Comparison of ENCODE assay signal across 19 mouse cellular contexts in the genomic region with DNA sequence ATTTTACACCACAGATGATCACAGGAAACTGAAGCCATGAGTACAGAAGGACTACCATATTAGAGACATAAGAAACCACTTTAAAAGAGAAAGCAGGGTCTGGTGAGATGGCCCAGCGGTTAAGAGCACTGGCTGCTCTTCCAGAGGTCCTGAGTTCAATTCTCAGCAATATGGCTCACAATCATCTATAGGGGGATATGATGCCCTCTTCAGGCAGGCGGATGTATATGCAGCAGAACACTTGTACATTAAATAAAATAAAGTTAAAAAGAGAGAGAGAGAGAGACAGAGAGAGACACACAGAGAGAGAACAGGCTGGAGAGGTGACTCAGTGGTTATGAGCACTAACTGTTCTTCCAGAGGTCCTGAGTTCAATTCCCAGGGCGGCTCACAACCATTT.
DNase-seq lines count a peak whose midpoint lies in the region; ATAC-seq and TF ChIP-seq lines count a peak whose summit lies in the region.
"Had no signal": no experiment of that assay in that cellular context is flagged by ENCODE, and none has a peak within 500 bp of the region (broad histone marks: within the 10 kb centered on the region; RNA-seq: fewer than 3 reads in every experiment).

No protein-coding gene starts in this region.

- H3K36me3 ChIP-seq in heart, adult 2 months (ENCODE audit: control insufficient read depth, insufficient read depth, low read length): no peaks in the 10 kb centered on the region
- H3K36me3 ChIP-seq in heart, embryonic 10.5 days: no peaks in the 10 kb centered on the region
- H3K36me3 ChIP-seq in liver, embryonic 14.5 days (replicated peaks; ENCODE audit: control insufficient read depth, insufficient read depth, low read depth): no peaks in the 10 kb centered on the region
- no peaks in the 10 kb centered on the region for H3K36me3 ChIP-seq in liver, embryonic 12.5 days
- H3K36me3 ChIP-seq in thymus, adult 2 months (ENCODE audit: control insufficient read depth, insufficient read depth, low read length): no peaks in the 10 kb centered on the region
- H3K36me3 ChIP-seq in stomach, postnatal 0 days (ENCODE audit: control insufficient read depth, insufficient read depth, low read length): no peaks in the 10 kb centered on the region
- H3K36me3 ChIP-seq in kidney, adult 2 months (ENCODE audit: control insufficient read depth, insufficient read depth, low read length): no peaks in the 10 kb centered on the region
- H3K36me3 ChIP-seq: embryonic facial prominence, embryonic 15.5 days; midbrain, embryonic 12.5 days; stomach, embryonic 15.5 days had no signal

- no peak overlapping the region for H3K27ac ChIP-seq in heart, adult 2 months
- no peak overlapping the region for H3K27ac ChIP-seq in heart, embryonic 10.5 days
- no peak overlapping the region for H3K27ac ChIP-seq in liver, embryonic 14.5 days
- H3K27ac ChIP-seq in liver, embryonic 12.5 days: no peak overlapping the region
- H3K27ac ChIP-seq in thymus, adult 2 months (ENCODE audit: control insufficient read depth, insufficient read depth, low read length): no peak overlapping the region
- H3K27ac ChIP-seq in stomach, postnatal 0 days (replicated peaks): no peak overlapping the region
- no peak overlapping the region for H3K27ac ChIP-seq in kidney, adult 2 months (ENCODE audit: insufficient read depth, low read depth, low read length)
- H3K27ac ChIP-seq: embryonic facial prominence, embryonic 15.5 days; midbrain, embryonic 12.5 days; neural tube, embryonic 13.5 days; stomach, embryonic 15.5 days had no signal

- TF ChIP-seq CTCF in heart, adult 2 months (IDR thresholded peaks at IDR 0.05): peak; percentile 64
- TF ChIP-seq CTCF in liver, embryonic 14.5 days (IDR thresholded peaks at IDR 0.05; ENCODE audit: low read depth): peak; percentile 52
- TF ChIP-seq CTCF in thymus, adult 2 months (IDR thresholded peaks at IDR 0.05; ENCODE audit: borderline replicate concordance, control insufficient read depth, extremely low read depth, insufficient read depth, low read length, poor library complexity): no peak
- peak; percentile 45 for TF ChIP-seq CTCF in stomach, postnatal 0 days (IDR thresholded peaks at IDR 0.05; ENCODE audit: low read depth)
- TF ChIP-seq CTCF in kidney, adult 2 months (conservative IDR thresholded peaks at IDR 0.05; ENCODE audit: insufficient read depth, insufficient read length, low read depth, low read length): no peak

- WGBS in heart, adult 2 months: 74% methylated on average over 3 of the region's 3 CpGs
- 66% methylated on average over 3 of the region's 3 CpGs for WGBS in heart, embryonic 10.5 days
- 58% methylated on average over 3 of the region's 3 CpGs for WGBS in liver, embryonic 14.5 days (ENCODE audit: insufficient replicate concordance)
- WGBS in liver, embryonic 12.5 days (ENCODE audit: insufficient replicate concordance): 49% methylated on average over 3 of the region's 3 CpGs
- 82% methylated on average over 3 of the region's 3 CpGs for WGBS in thymus, adult 2 months
- WGBS in stomach, postnatal 0 days: 70% methylated on average over 3 of the region's 3 CpGs
- 86% methylated on average over 3 of the region's 3 CpGs for WGBS in kidney, adult 2 months

- no peaks in the 10 kb centered on the region for H3K4me1 ChIP-seq in heart, adult 2 months (ENCODE audit: control insufficient read depth, insufficient read depth, low read length)
- peaks cover 25% of the 10 kb centered on the region for H3K4me1 ChIP-seq in heart, embryonic 10.5 days
- H3K4me1 ChIP-seq in liver, embryonic 14.5 days (replicated peaks; ENCODE audit: control insufficient read depth in 2 of 2, insufficient read depth in 2 of 2, low read length in 1 of 2): peaks cover 4 to 9% of the 10 kb centered on the region in 2 experiments; a peak in 3 of 4 replicates
- H3K4me1 ChIP-seq in liver, embryonic 12.5 days: peaks cover 20% of the 10 kb centered on the region
- peaks cover 19% of the 10 kb centered on the region for H3K4me1 ChIP-seq in thymus, adult 2 months (replicated peaks; ENCODE audit: control insufficient read depth, insufficient read depth, low read length)
- no peaks in the 10 kb centered on the region for H3K4me1 ChIP-seq in stomach, postnatal 0 days (replicated peaks; ENCODE audit: control insufficient read depth, insufficient read depth)
- H3K4me1 ChIP-seq in kidney, adult 2 months (ENCODE audit: control insufficient read depth, insufficient read depth, low read length): no peaks in the 10 kb centered on the region

- H3K4me2 ChIP-seq in liver, embryonic 14.5 days (ENCODE audit: low read depth): no peak overlapping the region
- H3K4me2 ChIP-seq in liver, embryonic 12.5 days: no peak overlapping the region
- H3K4me2 ChIP-seq in stomach, postnatal 0 days (replicated peaks; ENCODE audit: low read depth): no peak overlapping the region
- H3K4me2 ChIP-seq: embryonic facial prominence, embryonic 15.5 days; midbrain, embryonic 12.5 days; neural tube, embryonic 13.5 days; stomach, embryonic 15.5 days had no signal

- no peak for DNase-seq in heart, adult 2 months
- no peak for DNase-seq in heart, embryonic 10.5 days (ENCODE audit: low spot score)
- no peak for DNase-seq in liver, embryonic 14.5 days (ENCODE audit: low read depth in 3 of 3, low spot score in 3 of 3)
- peak; percentile 17 for DNase-seq in thymus, adult 2 months
- no peak for DNase-seq in thymus, postnatal 4 days
- no peak for DNase-seq in stomach, postnatal 0 days (ENCODE audit: low spot score)
- DNase-seq in kidney, adult 2 months: no peak
- DNase-seq: adrenal gland, postnatal 25 days; cerebellum, adult 11 months; cerebellum, postnatal 36 days; heart, adult 11 months; lung, adult 18-20 months; spleen, adult 18-20 months; thymus, postnatal 14 days had no signal

- no peak for TF ChIP-seq EP300 in heart, adult 2 months (IDR thresholded peaks at IDR 0.05; ENCODE audit: insufficient read depth, low read depth, low read length)
- TF ChIP-seq EP300 in liver, embryonic 14.5 days (IDR thresholded peaks at IDR 0.05; ENCODE audit: low read depth): no peak
- no peak for TF ChIP-seq EP300 in stomach, postnatal 0 days (optimal IDR thresholded peaks at IDR 0.05)

- H3K4me3 ChIP-seq in heart, adult 2 months: no peak overlapping the region
- H3K4me3 ChIP-seq in heart, embryonic 10.5 days: no peak overlapping the region
- H3K4me3 ChIP-seq in liver, embryonic 14.5 days (ENCODE audit: insufficient read depth in 1 of 2, low read depth in 2 of 2, low read length in 2 of 2): no peak overlapping the region
- no peak overlapping the region for H3K4me3 ChIP-seq in liver, embryonic 12.5 days
- no peak overlapping the region for H3K4me3 ChIP-seq in thymus, adult 2 months (ENCODE audit: control insufficient read depth, insufficient read depth, low read length)
- no peak overlapping the region for H3K4me3 ChIP-seq in stomach, postnatal 0 days (ENCODE audit: low read depth, low read length)
- H3K4me3 ChIP-seq in kidney, adult 2 months (ENCODE audit: insufficient read depth, low read depth, low read length): no peak overlapping the region
- H3K4me3 ChIP-seq: embryonic facial prominence, embryonic 15.5 days; midbrain, embryonic 12.5 days; neural tube, embryonic 13.5 days; stomach, embryonic 15.5 days had no signal

- intact Hi-C loops in heart, adult 2 months (cut with DNase I): no loop called here

- no peaks in the 10 kb centered on the region for H3K9me3 ChIP-seq in heart, embryonic 10.5 days
- no peaks in the 10 kb centered on the region for H3K9me3 ChIP-seq in liver, embryonic 14.5 days (ENCODE audit: control insufficient read depth, low read length)
- H3K9me3 ChIP-seq in liver, embryonic 12.5 days (replicated peaks): no peaks in the 10 kb centered on the region
- no peaks in the 10 kb centered on the region for H3K9me3 ChIP-seq in stomach, postnatal 0 days (ENCODE audit: control insufficient read depth, low read length)
- H3K9me3 ChIP-seq: embryonic facial prominence, embryonic 15.5 days; midbrain, embryonic 12.5 days; neural tube, embryonic 13.5 days; stomach, embryonic 15.5 days had no signal

- H3K27me3 ChIP-seq in heart, adult 2 months (ENCODE audit: control insufficient read depth, insufficient read depth, low read length): no peaks in the 10 kb centered on the region
- no peaks in the 10 kb centered on the region for H3K27me3 ChIP-seq in heart, embryonic 10.5 days (ENCODE audit: insufficient read depth, poor library complexity, severe bottlenecking)
- no peaks in the 10 kb centered on the region for H3K27me3 ChIP-seq in liver, embryonic 14.5 days (ENCODE audit: control insufficient read depth, insufficient read depth, low read length)
- H3K27me3 ChIP-seq in liver, embryonic 12.5 days (replicated peaks): no peaks in the 10 kb centered on the region
- no peaks in the 10 kb centered on the region for H3K27me3 ChIP-seq in thymus, adult 2 months (ENCODE audit: control insufficient read depth, insufficient read depth, low read length)
- H3K27me3 ChIP-seq in stomach, postnatal 0 days (ENCODE audit: control insufficient read depth, insufficient read depth, low read length): no peaks in the 10 kb centered on the region
- no peaks in the 10 kb centered on the region for H3K27me3 ChIP-seq in kidney, adult 2 months (replicated peaks; ENCODE audit: control insufficient read depth, insufficient read depth, low read length)
- H3K27me3 ChIP-seq: embryonic facial prominence, embryonic 15.5 days; midbrain, embryonic 12.5 days; neural tube, embryonic 13.5 days; stomach, embryonic 15.5 days had no signal

- no peaks in the 10 kb centered on the region for H3K79me2 ChIP-seq in heart, adult 2 months (replicated peaks; ENCODE audit: control insufficient read depth, insufficient read depth, low read length)

- no peak for ATAC-seq in liver, embryonic 14.5 days (ENCODE audit: insufficient read depth)
- ATAC-seq in liver, embryonic 12.5 days: no peak
- no peak for ATAC-seq in stomach, postnatal 0 days (ENCODE audit: low FRiP score, low TSS enrichment)

- H3K9ac ChIP-seq in heart, adult 2 months (ENCODE audit: low read depth, low read length): no peak overlapping the region
- H3K9ac ChIP-seq in liver, embryonic 14.5 days (replicated peaks): no peak overlapping the region
- H3K9ac ChIP-seq in liver, embryonic 12.5 days: no peak overlapping the region
- no peak overlapping the region for H3K9ac ChIP-seq in stomach, postnatal 0 days (ENCODE audit: low read length)
- H3K9ac ChIP-seq: embryonic facial prominence, embryonic 15.5 days; midbrain, embryonic 12.5 days; neural tube, embryonic 13.5 days; stomach, embryonic 15.5 days had no signal

- no peak for TF ChIP-seq POLR2A in heart, adult 2 months (IDR thresholded peaks at IDR 0.05; ENCODE audit: insufficient read depth, low read depth, low read length)
- TF ChIP-seq POLR2A in thymus, adult 2 months (IDR thresholded peaks at IDR 0.05; ENCODE audit: control insufficient read depth, extremely low read depth, insufficient read depth, low read length, poor library complexity): no peak
- no peak for TF ChIP-seq POLR2A in kidney, adult 2 months (IDR thresholded peaks at IDR 0.05; ENCODE audit: low read depth, low read length)

Comparison
In these comparisons a context has a peak if more than half of its experiments do, and no peak if none do; other contexts are left out.
1. CTCF ChIP-seq: peak in heart, adult 2 months (single experiment), liver, embryonic 14.5 days (single experiment) and stomach, postnatal 0 days (single experiment); none in thymus, adult 2 months (single experiment) and kidney, adult 2 months (single experiment).